Mouse (Mus musculus) left cerebral cortex, adult 8-10 months (tissue): Measurements from ENCODE around the gene Maco1. TPM values are rescaled to one million over a fixed set of nuclear protein-coding genes. Genes with fewer than 3 reads are reported as not detected.

Source experiments
- total RNA-seq, 4 experiments: library from RNA; stranded (reverse); gene quantifications; 2 replicates each; pipeline ENCODE4 v1.2.4; 2022

Maco1 gene
- total RNA-seq, 4 experiments from 2014 or later = 48.8 to 62.7 (median 58.4) TPM

Other genes with a start within 250 kb of the Maco1 start
- gene Man1c1, start 149.1 kb downstream of the Maco1 start, total RNA-seq = 10 to 100 TPM; 34.6 to 40.0 (median 38.4) TPM
- 1 to 10 TPM; 2.8 to 4.8 (median 4.4) TPM for gene Ldlrap1, start 85.3 kb downstream of the Maco1 start, total RNA-seq
- under 1 TPM in 1 of 4 experiments, not detected in 3; 0.50 TPM for gene Rhd, start 11.2 kb upstream of the Maco1 start, total RNA-seq
- 100 to 1,000 TPM; 119 to 138 (median 124) TPM for gene Tmem50a, start 61.7 kb upstream of the Maco1 start, total RNA-seq
- gene Rsrp1, start 70.2 kb upstream of the Maco1 start, total RNA-seq = 100 to 1,000 TPM; 218 to 302 (median 272) TPM
- 10 to 100 TPM; 48.4 to 62.7 (median 56.9) TPM for gene Syf2, start 77.6 kb upstream of the Maco1 start, total RNA-seq